Mouse (Mus musculus): ENCODE data around the gene Rcor1. TPM values are rescaled to one million over a fixed set of nuclear protein-coding genes. Genes with fewer than 3 reads are reported as not detected.

Rcor1 gene
- polyA plus RNA-seq, 1 experiment, result 14.6 TPM

- Histone ChIP-seq H3K4me3 (replicated peaks; ENCODE audit: control insufficient read depth, low read depth, low read length) (no peak overlapping the region), H3K27ac (ENCODE audit: control insufficient read depth, insufficient read depth, low read depth, low read length, poor library complexity) (no peak overlapping the region), H3K4me1 (ENCODE audit: control insufficient read depth, insufficient read depth, low read length) (peaks cover 2% of the 10 kb centered on the region; the same call in 1 of the 2 replicates)
- 90% methylated on average over 12 of the region's 12 CpGs for WGBS
- no peak for TF ChIP-seq CTCF (IDR thresholded peaks at IDR 0.05; ENCODE audit: control insufficient read depth, insufficient read depth, low read length)
- no peak for TF ChIP-seq POLR2A (IDR thresholded peaks at IDR 0.05; ENCODE audit: borderline replicate concordance, control insufficient read depth, low read depth, low read length)
Observed at GRCm38 (mm10) chr12:111076385-111076965, 37.3 kb downstream of the Rcor1 start.

DNA sequence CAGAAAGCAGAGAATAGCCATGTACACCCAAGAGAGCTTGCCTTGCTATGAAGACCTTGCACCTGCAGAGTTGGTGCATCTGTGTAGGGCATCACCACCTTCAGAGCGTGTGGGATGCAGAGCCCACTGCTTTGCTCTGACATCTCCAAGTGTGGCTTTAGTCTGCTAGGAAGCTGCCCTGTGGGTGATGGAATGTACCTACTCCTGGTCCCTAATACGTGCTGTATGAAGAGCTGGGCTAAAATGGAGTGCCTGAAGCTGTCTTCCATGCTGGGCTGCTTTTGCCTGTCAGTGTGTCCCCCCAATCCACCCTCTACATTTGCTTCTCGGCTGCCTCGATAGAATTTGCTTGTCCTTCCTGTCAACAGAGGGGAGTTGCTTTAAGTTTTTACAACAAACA, 46.4 kb downstream of the Rcor1 start:
- no peak overlapping the region for H3K4me3 ChIP-seq (replicated peaks; ENCODE audit: control insufficient read depth, low read depth, low read length)
- 89% methylated on average over 4 of the region's 4 CpGs for WGBS
- no peaks in the 10 kb centered on the region; the same call in 1 of the 2 replicates for H3K4me1 ChIP-seq (ENCODE audit: control insufficient read depth, insufficient read depth, low read length)
- no peak for TF ChIP-seq CTCF (IDR thresholded peaks at IDR 0.05; ENCODE audit: control insufficient read depth, insufficient read depth, low read length)
- no peak for TF ChIP-seq POLR2A (IDR thresholded peaks at IDR 0.05; ENCODE audit: borderline replicate concordance, control insufficient read depth, low read depth, low read length)
- H3K27ac ChIP-seq (ENCODE audit: control insufficient read depth, insufficient read depth, low read depth, low read length, poor library complexity), result no peak overlapping the region

DNA sequence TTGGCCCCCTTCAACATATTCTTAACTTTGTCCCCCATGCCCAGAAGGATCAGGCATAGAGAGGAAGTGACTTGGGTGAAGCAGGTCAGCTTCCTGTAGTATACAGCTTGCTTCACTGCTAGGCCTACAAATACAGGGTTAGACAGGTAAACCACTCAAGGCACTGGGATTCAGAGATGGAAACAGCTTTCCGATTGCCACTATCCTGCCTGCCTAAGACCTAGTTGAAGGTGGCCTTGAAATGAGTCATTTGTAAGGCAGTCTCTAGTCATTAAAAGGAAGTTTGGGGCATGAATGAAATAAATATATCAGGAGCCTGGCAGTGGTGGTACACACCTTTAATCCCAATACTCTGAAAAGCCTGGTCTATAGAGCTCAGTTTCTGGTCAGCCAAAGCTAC, 47.9 kb downstream of the Rcor1 start:
- Histone ChIP-seq H3K4me1 (ENCODE audit: control insufficient read depth, insufficient read depth, low read length) (no peaks in the 10 kb centered on the region; the same call in 1 of the 2 replicates), H3K4me3 (replicated peaks; ENCODE audit: control insufficient read depth, low read depth, low read length) (no peak overlapping the region), H3K27ac (ENCODE audit: control insufficient read depth, insufficient read depth, low read depth, low read length, poor library complexity) (no peak overlapping the region)
- 85% methylated on average over 1 of the region's 1 CpGs for WGBS
- no peak for TF ChIP-seq POLR2A (IDR thresholded peaks at IDR 0.05; ENCODE audit: borderline replicate concordance, control insufficient read depth, low read depth, low read length)

- Histone ChIP-seq H3K4me1 (ENCODE audit: control insufficient read depth, insufficient read depth, low read length) (no peaks in the 10 kb centered on the region; the same call in none of the 2 replicates), H3K27ac (ENCODE audit: control insufficient read depth, insufficient read depth, low read depth, low read length, poor library complexity) (no peak overlapping the region), H3K4me3 (replicated peaks; ENCODE audit: control insufficient read depth, low read depth, low read length) (no peak overlapping the region)
- 0 out of 2 replicates have a peak, but pooled peaks have one; percentile 24 for TF ChIP-seq CTCF (IDR thresholded peaks at IDR 0.05; ENCODE audit: control insufficient read depth, insufficient read depth, low read length)
- no peak for TF ChIP-seq POLR2A (IDR thresholded peaks at IDR 0.05; ENCODE audit: borderline replicate concordance, control insufficient read depth, low read depth, low read length)
- WGBS, result 42% methylated on average over 5 of the region's 5 CpGs
Observed at GRCm38 (mm10) chr12:111088186-111088585, 49.0 kb downstream of the Rcor1 start.

DNA sequence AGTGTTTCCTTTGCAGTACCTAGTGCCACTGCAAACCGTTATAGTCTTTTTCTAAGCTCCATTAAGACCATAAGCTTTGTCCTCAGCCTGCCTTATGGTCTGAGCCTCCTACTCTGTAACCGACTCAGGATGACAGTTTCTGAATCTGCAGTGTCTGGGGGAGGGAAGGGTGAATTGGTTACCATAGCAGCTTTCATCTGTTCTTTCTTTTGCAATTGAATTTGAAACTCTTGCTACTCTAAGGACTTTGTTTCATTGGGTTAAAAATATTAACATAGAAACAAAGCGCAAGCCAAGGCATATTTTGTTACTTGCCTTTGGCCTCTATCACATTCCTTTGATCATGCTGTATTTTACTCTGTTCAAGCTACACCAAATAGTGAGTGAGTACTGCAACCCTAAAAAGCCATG, 49.6 kb downstream of the Rcor1 start:
- Histone ChIP-seq H3K4me3 (replicated peaks; ENCODE audit: control insufficient read depth, low read depth, low read length) (no peak overlapping the region), H3K4me1 (ENCODE audit: control insufficient read depth, insufficient read depth, low read length) (no peaks in the 10 kb centered on the region; the same call in none of the 2 replicates), H3K27ac (ENCODE audit: control insufficient read depth, insufficient read depth, low read depth, low read length, poor library complexity) (no peak overlapping the region)
- 58% methylated on average over 3 of the region's 3 CpGs for WGBS
- TF ChIP-seq CTCF (IDR thresholded peaks at IDR 0.05; ENCODE audit: control insufficient read depth, insufficient read depth, low read length), result no peak
- no peak for TF ChIP-seq POLR2A (IDR thresholded peaks at IDR 0.05; ENCODE audit: borderline replicate concordance, control insufficient read depth, low read depth, low read length)

DNA sequence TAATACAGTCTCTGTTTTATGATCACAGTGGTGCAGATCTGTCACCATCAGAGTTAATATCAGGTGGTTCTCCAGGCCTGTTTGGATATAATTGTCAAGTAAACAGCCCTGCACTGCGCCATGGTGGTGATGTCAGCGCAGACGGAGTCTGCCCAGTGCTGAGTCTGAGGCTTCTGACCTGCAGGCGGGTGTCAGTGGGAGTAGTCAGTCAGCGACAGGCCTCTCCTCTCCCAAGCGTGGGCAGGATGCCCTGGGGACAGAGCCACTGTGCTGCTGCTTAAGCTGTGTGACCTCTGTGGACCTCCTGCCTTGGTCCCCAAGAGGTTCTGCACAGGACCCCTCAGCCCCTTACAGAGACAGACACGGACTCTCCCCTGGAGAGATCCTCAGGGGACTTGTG, 50.0 kb downstream of the Rcor1 start:
- no peak overlapping the region for H3K27ac ChIP-seq (ENCODE audit: control insufficient read depth, insufficient read depth, low read depth, low read length, poor library complexity)
- no peaks in the 10 kb centered on the region; the same call in none of the 2 replicates for H3K4me1 ChIP-seq (ENCODE audit: control insufficient read depth, insufficient read depth, low read length)
- no peak overlapping the region for H3K4me3 ChIP-seq (replicated peaks; ENCODE audit: control insufficient read depth, low read depth, low read length)
- 90% methylated on average over 7 of the region's 7 CpGs for WGBS
- TF ChIP-seq POLR2A (IDR thresholded peaks at IDR 0.05; ENCODE audit: borderline replicate concordance, control insufficient read depth, low read depth, low read length), result no peak
- TF ChIP-seq CTCF (IDR thresholded peaks at IDR 0.05; ENCODE audit: control insufficient read depth, insufficient read depth, low read length), result no peak

GRCm38 (mm10) chr12:111090801-111091200, 51.6 kb downstream of the Rcor1 start:
- TF ChIP-seq POLR2A (IDR thresholded peaks at IDR 0.05; ENCODE audit: borderline replicate concordance, control insufficient read depth, low read depth, low read length), result no peak
- no peak for TF ChIP-seq CTCF (IDR thresholded peaks at IDR 0.05; ENCODE audit: control insufficient read depth, insufficient read depth, low read length)
- Histone ChIP-seq H3K4me1 (ENCODE audit: control insufficient read depth, insufficient read depth, low read length) (no peaks in the 10 kb centered on the region; the same call in 1 of the 2 replicates), H3K27ac (ENCODE audit: control insufficient read depth, insufficient read depth, low read depth, low read length, poor library complexity) (no peak overlapping the region), H3K4me3 (replicated peaks; ENCODE audit: control insufficient read depth, low read depth, low read length) (no peak overlapping the region)

DNA sequence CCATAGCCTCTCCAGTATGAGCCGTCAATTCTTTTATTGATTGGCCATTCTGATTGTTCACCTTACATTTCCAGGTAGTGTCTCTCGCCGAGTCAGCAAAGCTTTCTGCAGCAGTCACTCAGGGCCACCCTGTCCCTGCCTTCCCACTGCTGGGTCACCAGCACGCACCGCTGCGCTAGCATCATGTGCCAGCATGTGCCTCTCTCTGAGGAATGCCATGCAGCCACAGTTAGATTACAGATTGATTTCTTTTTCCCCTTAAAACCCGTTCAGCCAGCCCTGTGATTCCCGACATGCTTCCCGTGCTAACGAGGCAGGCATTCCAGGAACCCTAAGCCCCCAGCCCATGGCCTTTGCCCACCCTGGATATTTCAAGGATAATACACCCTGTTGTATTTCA, 52.8 kb downstream of the Rcor1 start:
- no peak overlapping the region for H3K4me3 ChIP-seq (replicated peaks; ENCODE audit: control insufficient read depth, low read depth, low read length)
- 91% methylated on average over 10 of the region's 10 CpGs for WGBS
- H3K27ac ChIP-seq (ENCODE audit: control insufficient read depth, insufficient read depth, low read depth, low read length, poor library complexity), result no peak overlapping the region
- H3K4me1 ChIP-seq (ENCODE audit: control insufficient read depth, insufficient read depth, low read length), result no peaks in the 10 kb centered on the region; the same call in 1 of the 2 replicates
- TF ChIP-seq CTCF (IDR thresholded peaks at IDR 0.05; ENCODE audit: control insufficient read depth, insufficient read depth, low read length), result no peak
- TF ChIP-seq POLR2A (IDR thresholded peaks at IDR 0.05; ENCODE audit: borderline replicate concordance, control insufficient read depth, low read depth, low read length), result no peak

- no peak for TF ChIP-seq POLR2A (IDR thresholded peaks at IDR 0.05; ENCODE audit: borderline replicate concordance, control insufficient read depth, low read depth, low read length)
- TF ChIP-seq CTCF (IDR thresholded peaks at IDR 0.05; ENCODE audit: control insufficient read depth, insufficient read depth, low read length), result no peak
- no peak overlapping the region for H3K27ac ChIP-seq (ENCODE audit: control insufficient read depth, insufficient read depth, low read depth, low read length, poor library complexity)
- WGBS, result 35% methylated on average over 5 of the region's 5 CpGs
- no peaks in the 10 kb centered on the region; the same call in 1 of the 2 replicates for H3K4me1 ChIP-seq (ENCODE audit: control insufficient read depth, insufficient read depth, low read length)
- no peak overlapping the region for H3K4me3 ChIP-seq (replicated peaks; ENCODE audit: control insufficient read depth, low read depth, low read length)
Observed at GRCm38 (mm10) chr12:111094073-111094472, 54.9 kb downstream of the Rcor1 start.

Measured in bone marrow, adult 2 months (tissue).